Mouse (Mus musculus) liver, embryonic 11.5 days (tissue): ENCODE results near the gene Pip4k2a. TPM values are rescaled to one million over a fixed set of nuclear protein-coding genes. Genes with fewer than 3 reads are reported as not detected.

ENCODE experiments used
- ATAC-seq: fragments of 200-750 bp; cut with Nextera tagmentation; replicated peaks from 2 replicates; pipeline ENCODE4 v1.8.0; 2017; ENCODE audit warnings: moderate number of reproducible peaks, mild to moderate bottlenecking, moderate TSS enrichment, moderate library complexity; ENCODE audit not compliant: low FRiP score
- DNase-seq: peaks from one replicate; pipeline ENCODE4 v3.0.0-alpha.2; 2017; ENCODE audit warnings: low spot score
- H3K27ac ChIP-seq: fragments of 300-500 bp; sonication (generic); 2 replicates; pipeline ENCODE4 v1.5.1; 2014; ENCODE audit warnings: mild to moderate bottlenecking, low read depth, low read length, control low read depth
- H3K27me3 ChIP-seq: fragments of 300-500 bp; sonication (generic); replicated peaks from 2 replicates; pipeline ENCODE4 v1.6.1; 2014; ENCODE audit warnings: low read length, mixed read lengths; ENCODE audit not compliant: control insufficient read depth, insufficient read depth
- H3K36me3 ChIP-seq: fragments of 300-500 bp; sonication (generic); 2 replicates; pipeline ENCODE4 v1.6.1; 2014; ENCODE audit warnings: mild to moderate bottlenecking, low read length, moderate library complexity, mixed read lengths; ENCODE audit not compliant: control insufficient read depth, insufficient read depth
- H3K4me1 ChIP-seq: fragments of 300-500 bp; sonication (generic); replicated peaks from 2 replicates; pipeline ENCODE4 v1.6.1; 2014; ENCODE audit warnings: low read length, mixed read lengths; ENCODE audit not compliant: control insufficient read depth, insufficient read depth
- H3K4me2 ChIP-seq: fragments of 300-500 bp; sonication (generic); 2 replicates; pipeline ENCODE4 v1.6.1; 2014; ENCODE audit warnings: mild to moderate bottlenecking, control low read depth, moderate library complexity
- H3K4me3 ChIP-seq: fragments of 300-500 bp; sonication (generic); 2 replicates; pipeline ENCODE4 v1.5.1; 2014; ENCODE audit warnings: low read depth, low read length, control low read depth
- H3K9ac ChIP-seq: fragments of 300-500 bp; sonication (generic); 2 replicates; pipeline ENCODE4 v1.6.1; 2014; ENCODE audit warnings: low read depth, low read length, control low read depth
- H3K9me3 ChIP-seq: fragments of 300-500 bp; sonication (generic); 2 replicates; pipeline ENCODE4 v1.6.1; 2016; ENCODE audit warnings: low read length, inconsistent platforms, mixed read lengths; ENCODE audit not compliant: control insufficient read depth
- WGBS: fragments of 180-500 bp; shearing (Covaris S2); extraction: QIAGEN DNeasy Blood & Tissue Kit; methylation state at CpG from one replicate; pipeline ENCODE4 v1.1.7; 2014; 5-methylcytosine and 5-hydroxymethylcytosine counted together
- polyA plus RNA-seq: library from polyadenylated mRNA; unstranded; fragments of >200 nt; fragmentation: Nextera tagmentation; extraction: Ambion mirVana; gene quantifications from 2 replicates; pipeline ENCODE4 v1.2.1, GENCODE M21; 2014

Gene Pip4k2a
- polyA plus RNA-seq, 1 experiment from 2014 or later, result 20.5 TPM

GRCm38 (mm10) chr2:18974882-18975645 is 22.9 kb downstream of the Pip4k2a start:
- Histone ChIP-seq H3K36me3 (no peaks in the 10 kb centered on the region), H3K4me3 (no peak overlapping the region), H3K9ac (no peak overlapping the region), H3K4me2 (no peak overlapping the region), H3K4me1 (peaks cover 38% of the 10 kb centered on the region), H3K27ac (no peak overlapping the region; the same call in 1 of the 2 replicates), H3K27me3 (no peaks in the 10 kb centered on the region), H3K9me3 (peaks cover 3% of the 10 kb centered on the region; the same call in 1 of the 2 replicates)
- DNase-seq (no peak), ATAC-seq (peak; percentile 69)
- 53% methylated on average over 4 of the region's 4 CpGs for WGBS

GRCm38 (mm10) chr2:18971564-18971963 is 26.4 kb downstream of the Pip4k2a start:
- ATAC-seq (no peak), DNase-seq (no peak)
- no peaks in the 10 kb centered on the region for H3K36me3 ChIP-seq
- no peak overlapping the region for H3K4me2 ChIP-seq
- peaks cover 3% of the 10 kb centered on the region; the same call in 1 of the 2 replicates for H3K9me3 ChIP-seq
- no peak overlapping the region for H3K9ac ChIP-seq
- 81% methylated on average over 3 of the region's 3 CpGs for WGBS
- H3K4me1 ChIP-seq, result peaks cover 48% of the 10 kb centered on the region
- H3K4me3 ChIP-seq, result no peak overlapping the region
- no peak overlapping the region for H3K27ac ChIP-seq
- H3K27me3 ChIP-seq, result no peaks in the 10 kb centered on the region

GRCm38 (mm10) chr2:18970461-18970860 is 27.5 kb downstream of the Pip4k2a start:
- 66% methylated on average over 2 of the region's 2 CpGs for WGBS
- Histone ChIP-seq H3K27ac (peak overlapping the region; percentile 17; the same call in 1 of the 2 replicates), H3K4me3 (no peak overlapping the region), H3K36me3 (no peaks in the 10 kb centered on the region), H3K9ac (no peak overlapping the region; the same call in 1 of the 2 replicates), H3K9me3 (peaks cover 3% of the 10 kb centered on the region; the same call in 1 of the 2 replicates), H3K4me1 (peaks cover 41% of the 10 kb centered on the region), H3K4me2 (no peak overlapping the region), H3K27me3 (no peaks in the 10 kb centered on the region)
- ATAC-seq (no peak), DNase-seq (no peak)

- Histone ChIP-seq H3K4me3 (no peak overlapping the region), H3K4me1 (peaks cover 34% of the 10 kb centered on the region), H3K4me2 (peak overlapping the region; percentile 54), H3K27me3 (no peaks in the 10 kb centered on the region), H3K9me3 (peaks cover 3% of the 10 kb centered on the region; the same call in 1 of the 2 replicates), H3K36me3 (no peaks in the 10 kb centered on the region), H3K9ac (peak overlapping the region; percentile 49), H3K27ac (peak overlapping the region; percentile 65)
- ATAC-seq (peak; percentile 95), DNase-seq (no peak)
- 34% methylated on average over 5 of the region's 5 CpGs for WGBS
Observed at GRCm38 (mm10) chr2:18969066-18969681, 28.8 kb downstream of the Pip4k2a start.

- H3K4me3 ChIP-seq, result no peak overlapping the region
- H3K4me1 ChIP-seq, result peaks cover 39% of the 10 kb centered on the region
- no peaks in the 10 kb centered on the region for H3K36me3 ChIP-seq
- H3K27ac ChIP-seq, result no peak overlapping the region
- ATAC-seq, result no peak
- no peaks in the 10 kb centered on the region for H3K27me3 ChIP-seq
- no peak overlapping the region for H3K9ac ChIP-seq
- H3K4me2 ChIP-seq, result no peak overlapping the region
- no peak for DNase-seq
- no peaks in the 10 kb centered on the region for H3K9me3 ChIP-seq
- 89% methylated on average over 5 of the region's 5 CpGs for WGBS
Observed at GRCm38 (mm10) chr2:18967451-18968063, 30.4 kb downstream of the Pip4k2a start.

- Histone ChIP-seq H3K27ac (no peak overlapping the region), H3K9ac (no peak overlapping the region), H3K4me3 (no peak overlapping the region), H3K9me3 (no peaks in the 10 kb centered on the region), H3K36me3 (no peaks in the 10 kb centered on the region), H3K27me3 (no peaks in the 10 kb centered on the region), H3K4me1 (peaks cover 41% of the 10 kb centered on the region), H3K4me2 (no peak overlapping the region)
- 76% methylated on average over 5 of the region's 5 CpGs for WGBS
- DNase-seq (no peak), ATAC-seq (no peak)
Observed at GRCm38 (mm10) chr2:18966566-18966965, 31.4 kb downstream of the Pip4k2a start.

GRCm38 (mm10) chr2:18965950-18966349 is 32.0 kb downstream of the Pip4k2a start:
- no peak for ATAC-seq
- no peaks in the 10 kb centered on the region for H3K36me3 ChIP-seq
- no peak for DNase-seq
- WGBS, result 92% methylated on average over 2 of the region's 2 CpGs
- H3K4me2 ChIP-seq, result no peak overlapping the region
- no peak overlapping the region for H3K27ac ChIP-seq
- H3K4me1 ChIP-seq, result peaks cover 37% of the 10 kb centered on the region
- H3K4me3 ChIP-seq, result no peak overlapping the region
- no peak overlapping the region for H3K9ac ChIP-seq
- no peaks in the 10 kb centered on the region for H3K27me3 ChIP-seq
- H3K9me3 ChIP-seq, result no peaks in the 10 kb centered on the region

- no peaks in the 10 kb centered on the region for H3K27me3 ChIP-seq
- H3K9me3 ChIP-seq, result no peaks in the 10 kb centered on the region
- peaks cover 37% of the 10 kb centered on the region for H3K4me1 ChIP-seq
- no peak overlapping the region for H3K4me2 ChIP-seq
- H3K36me3 ChIP-seq, result no peaks in the 10 kb centered on the region
- H3K4me3 ChIP-seq, result no peak overlapping the region
- whole genome bisulfite sequencing, result 80% methylated on average over 3 of the region's 3 CpGs
- H3K27ac ChIP-seq, result no peak overlapping the region
- H3K9ac ChIP-seq, result no peak overlapping the region
- no peak for DNase-seq
- ATAC-seq, result no peak
Observed at GRCm38 (mm10) chr2:18965108-18965507, 32.8 kb downstream of the Pip4k2a start.
